Mouse (Mus musculus) left cerebral cortex, adult 2 months (tissue): ENCODE results near the gene 1190005I06Rik. TPM values are rescaled to one million over a fixed set of nuclear protein-coding genes. Genes with fewer than 3 reads are reported as not detected.

Experiments
- DNase-seq, 2 experiments: peaks; one replicate each; pipeline ENCODE4 v3.0.0; 2021 to 2022; ENCODE audit warnings: low spot score in 2 of 2, mixed read lengths in 1 of 2; ENCODE audit errors: extremely low spot score in 1 of 2
- H3K27ac ChIP-seq: fragments of 200-600 bp; 2 replicates; pipeline ENCODE4 v1.8.1; 2022
- H3K4me3 ChIP-seq: fragments of 200-600 bp; 2 replicates; pipeline ENCODE4 v1.8.1; 2022
- CTCF ChIP-seq: fragments of 200-600 bp; IDR thresholded peaks from 2 replicates; pipeline ENCODE4 v1.8.1; 2022; ENCODE audit warnings: antibody characterized with exemption, mild to moderate bottlenecking, moderate library complexity
- intact Hi-C: fragments of 180-260 bp; cut with DNase I; formaldehyde crosslinking; loops from one replicate; pipeline ENCODE4 v1.15.1; 2025
- total RNA-seq, 2 experiments: library from RNA; stranded (reverse); gene quantifications; 2 replicates each; pipeline ENCODE4 v1.2.3; 2021

1190005I06Rik gene
- total RNA-seq, 2 experiments from 2014 or later: 11.3 to 11.5 TPM

GRCm38 (mm10) chr8:120665726-120666455 lies 18.5 kb upstream of the 1190005I06Rik start:
- no peak for DNase-seq
- H3K27ac ChIP-seq: peak overlapping the region; percentile 55; the same call in 1 of the 2 replicates
- peak; percentile 34 for TF ChIP-seq CTCF
- intact Hi-C loops: no loop called here
- H3K4me3 ChIP-seq: no peak overlapping the region

GRCm38 (mm10) chr8:120664566-120664965 lies 17.1 kb upstream of the 1190005I06Rik start:
- H3K27ac ChIP-seq: peak overlapping the region; percentile 42; the same call in 1 of the 2 replicates
- intact Hi-C loops: no loop called here
- DNase-seq: no peak
- TF ChIP-seq CTCF: no peak
- no peak overlapping the region for H3K4me3 ChIP-seq

- intact Hi-C loops: no loop called here
- no peak for DNase-seq
- Histone ChIP-seq H3K27ac (no peak overlapping the region), H3K4me3 (no peak overlapping the region)
- TF ChIP-seq CTCF: no peak
Observed at GRCm38 (mm10) chr8:120657415-120657814, 10.0 kb upstream of the 1190005I06Rik start.

GRCm38 (mm10) chr8:120656322-120657052 lies 9.1 kb upstream of the 1190005I06Rik start:
- H3K27ac ChIP-seq: no peak overlapping the region
- no peak overlapping the region for H3K4me3 ChIP-seq
- no peak for DNase-seq
- TF ChIP-seq CTCF: no peak
- intact Hi-C loops: no loop called here

- Histone ChIP-seq H3K27ac (no peak overlapping the region; the same call in 1 of the 2 replicates), H3K4me3 (no peak overlapping the region)
- DNase-seq: peak; percentile 63 to 75
- intact Hi-C loops: loop anchor here (1.0 kb wide), 1 partner anchor 24 kb away; no protein-coding TSS in a partner anchor
- no peak for TF ChIP-seq CTCF
Observed at GRCm38 (mm10) chr8:120644663-120645062, 2.8 kb downstream of the 1190005I06Rik start.

- Histone ChIP-seq H3K4me3 (no peak overlapping the region), H3K27ac (no peak overlapping the region)
- intact Hi-C loops: no loop called here
- no peak for DNase-seq
- TF ChIP-seq CTCF: peak; percentile 2; the same call in 1 of the 2 replicates
Observed at GRCm38 (mm10) chr8:120642031-120642662, 5.3 kb downstream of the 1190005I06Rik start.

GRCm38 (mm10) chr8:120641245-120641644 lies 6.2 kb downstream of the 1190005I06Rik start:
- intact Hi-C loops: no loop called here
- no peak for DNase-seq
- no peak for TF ChIP-seq CTCF
- Histone ChIP-seq H3K4me3 (no peak overlapping the region), H3K27ac (no peak overlapping the region)

GRCm38 (mm10) chr8:120634329-120634839 lies 13.0 kb downstream of the 1190005I06Rik start:
- DNase-seq: peak; percentile 45 to 54
- H3K4me3 ChIP-seq: peak overlapping the region; percentile 64
- intact Hi-C loops: no loop called here
- H3K27ac ChIP-seq: peak overlapping the region; percentile 44; the same call in 1 of the 2 replicates
- TF ChIP-seq CTCF: no peak

GRCm38 (mm10) chr8:120633665-120634271 lies 13.7 kb downstream of the 1190005I06Rik start:
- intact Hi-C loops: no loop called here
- Histone ChIP-seq H3K4me3 (peak overlapping the region; percentile 64), H3K27ac (peak overlapping the region; percentile 28; the same call in 1 of the 2 replicates)
- DNase-seq: peak in 1 of 2 experiments; percentile 29
- TF ChIP-seq CTCF: no peak

- intact Hi-C loops: no loop called here
- TF ChIP-seq CTCF: no peak
- H3K27ac ChIP-seq: peak overlapping the region; percentile 28; the same call in 1 of the 2 replicates
- DNase-seq: no peak
- H3K4me3 ChIP-seq: peak overlapping the region; percentile 64
Observed at GRCm38 (mm10) chr8:120632969-120633664, 14.3 kb downstream of the 1190005I06Rik start.
